Mouse (Mus musculus): ENCODE results near the gene Smim24. TPM values are rescaled to one million over a fixed set of nuclear protein-coding genes. Genes with fewer than 3 reads are reported as not detected.

Gene Smim24
- polyA plus RNA-seq, 1 experiment from 2014 or later: 1.9 TPM

DNA sequence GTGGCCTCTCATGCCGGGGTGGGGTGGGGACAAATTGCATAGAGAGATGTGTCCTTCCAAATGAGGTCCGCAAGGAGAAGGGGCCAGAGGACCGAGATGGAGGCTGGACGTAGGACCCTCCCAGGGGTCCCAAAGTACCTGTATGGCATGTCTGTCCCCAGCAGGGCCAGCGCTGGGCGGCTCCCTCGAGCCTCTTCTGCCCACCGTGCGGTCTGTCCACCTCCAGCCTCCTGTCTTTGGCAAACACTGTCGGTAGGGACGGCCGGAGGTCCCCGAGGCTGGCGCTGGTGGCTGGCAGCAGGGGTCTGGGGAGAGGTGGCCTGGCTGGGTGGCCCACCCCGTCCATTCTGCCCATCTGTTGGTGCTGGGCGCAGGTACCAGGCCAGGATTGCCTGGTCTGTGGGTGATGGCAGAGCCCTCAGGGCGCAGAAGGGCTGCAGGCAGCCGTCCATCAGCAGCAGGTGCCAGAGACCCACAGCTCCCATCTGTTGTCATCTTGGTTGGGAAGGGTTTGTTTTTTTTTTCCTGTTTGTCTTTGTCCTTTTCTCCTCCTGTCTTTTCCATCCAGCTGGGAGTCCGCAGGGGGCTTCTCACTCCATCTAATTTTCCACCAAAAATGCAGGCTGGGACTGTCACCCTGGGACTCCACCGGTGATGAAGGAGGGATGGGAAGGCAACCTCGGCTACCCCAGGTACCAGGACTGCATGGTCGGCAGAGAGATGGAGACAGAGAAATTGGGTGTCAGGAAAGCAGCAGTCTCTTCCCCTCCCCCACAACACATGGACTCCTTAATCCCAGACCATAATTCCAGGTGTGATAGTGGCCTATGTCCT is 7.7 kb downstream of the Smim24 start:
- no peak for DNase-seq (ENCODE audit: extremely low spot score, low spot score)
- H3K9me3 ChIP-seq: no peaks in the 10 kb centered on the region
- H3K27ac ChIP-seq: peak overlapping the region; percentile 86
- 43% methylated on average over 22 of the region's 22 CpGs for WGBS
- peak overlapping the region; percentile 44; the same call in 1 of the 2 replicates for H3K4me3 ChIP-seq
- peaks cover 73% of the 10 kb centered on the region for H3K4me1 ChIP-seq
- peaks cover 81% of the 10 kb centered on the region for H3K27me3 ChIP-seq (ENCODE audit: poor library complexity, severe bottlenecking)
- peaks cover 13% of the 10 kb centered on the region for H3K36me3 ChIP-seq (replicated peaks)

DNA sequence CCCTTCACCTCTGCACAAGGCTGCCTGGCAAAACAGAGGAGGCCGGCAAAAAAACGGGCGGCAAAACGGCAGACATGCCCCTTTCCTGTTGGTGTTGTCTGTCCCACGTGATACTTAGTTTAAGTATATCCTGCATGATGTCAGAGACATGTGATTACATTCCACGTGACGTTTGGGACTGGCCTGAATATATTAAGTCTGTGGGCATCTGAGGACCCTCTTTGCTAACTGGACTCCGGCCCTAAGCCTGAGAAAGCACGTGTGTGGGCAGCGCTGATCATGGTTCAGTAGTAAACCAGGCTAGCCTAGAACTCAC is 8.3 kb downstream of the Smim24 start:
- peak overlapping the region; percentile 44; the same call in 1 of the 2 replicates for H3K4me3 ChIP-seq
- no peaks in the 10 kb centered on the region for H3K9me3 ChIP-seq
- DNase-seq (ENCODE audit: extremely low spot score, low spot score): no peak
- peaks cover 17% of the 10 kb centered on the region for H3K36me3 ChIP-seq (replicated peaks)
- peak overlapping the region; percentile 86 for H3K27ac ChIP-seq
- 34% methylated on average over 10 of the region's 10 CpGs for WGBS
- peaks cover 78% of the 10 kb centered on the region for H3K4me1 ChIP-seq
- H3K27me3 ChIP-seq (ENCODE audit: poor library complexity, severe bottlenecking): peaks cover 87% of the 10 kb centered on the region

DNA sequence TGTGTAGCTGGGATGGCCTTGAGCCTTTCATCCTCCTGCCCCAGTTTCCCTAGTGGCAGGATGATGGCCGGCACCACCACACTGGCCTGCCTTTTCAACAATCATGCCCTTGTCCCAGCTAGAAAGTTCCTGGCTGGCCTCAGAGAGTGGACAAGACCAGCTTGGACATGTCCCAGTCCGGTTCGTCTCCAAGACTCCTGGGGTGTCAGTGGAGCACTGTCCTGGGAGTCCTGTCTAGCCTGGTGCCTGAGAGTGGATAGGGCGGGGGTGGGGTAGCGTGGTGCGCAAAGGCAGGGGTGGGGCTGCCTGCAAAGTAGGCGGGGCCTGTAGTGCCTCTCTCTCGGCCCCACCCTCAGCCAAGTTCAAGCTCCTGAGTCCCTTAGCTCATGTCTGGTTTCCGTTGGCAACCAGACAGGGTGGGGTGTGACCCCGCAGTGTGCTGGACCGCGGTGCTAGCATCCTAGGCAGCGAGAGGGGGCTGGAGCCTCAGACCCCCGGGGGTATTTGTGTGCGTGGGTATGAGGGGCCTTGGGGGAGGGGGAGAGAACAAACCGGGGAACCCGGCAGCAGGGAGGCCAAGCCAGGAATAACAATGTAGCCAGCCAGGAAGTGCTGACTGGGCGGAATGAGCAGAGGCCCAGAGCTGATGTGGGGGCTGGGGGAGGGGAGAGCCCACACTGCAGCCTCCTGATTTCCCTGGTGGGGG is 8.8 kb downstream of the Smim24 start:
- H3K9me3 ChIP-seq: no peaks in the 10 kb centered on the region
- peaks cover 17% of the 10 kb centered on the region for H3K36me3 ChIP-seq (replicated peaks)
- peak overlapping the region; percentile 86 for H3K27ac ChIP-seq
- H3K27me3 ChIP-seq (ENCODE audit: poor library complexity, severe bottlenecking): peaks cover 91% of the 10 kb centered on the region
- H3K4me1 ChIP-seq: peaks cover 78% of the 10 kb centered on the region
- peak; percentile 77 for DNase-seq (ENCODE audit: extremely low spot score, low spot score)
- WGBS: 5% methylated on average over 18 of the region's 18 CpGs
- peak overlapping the region; percentile 44 for H3K4me3 ChIP-seq

DNA sequence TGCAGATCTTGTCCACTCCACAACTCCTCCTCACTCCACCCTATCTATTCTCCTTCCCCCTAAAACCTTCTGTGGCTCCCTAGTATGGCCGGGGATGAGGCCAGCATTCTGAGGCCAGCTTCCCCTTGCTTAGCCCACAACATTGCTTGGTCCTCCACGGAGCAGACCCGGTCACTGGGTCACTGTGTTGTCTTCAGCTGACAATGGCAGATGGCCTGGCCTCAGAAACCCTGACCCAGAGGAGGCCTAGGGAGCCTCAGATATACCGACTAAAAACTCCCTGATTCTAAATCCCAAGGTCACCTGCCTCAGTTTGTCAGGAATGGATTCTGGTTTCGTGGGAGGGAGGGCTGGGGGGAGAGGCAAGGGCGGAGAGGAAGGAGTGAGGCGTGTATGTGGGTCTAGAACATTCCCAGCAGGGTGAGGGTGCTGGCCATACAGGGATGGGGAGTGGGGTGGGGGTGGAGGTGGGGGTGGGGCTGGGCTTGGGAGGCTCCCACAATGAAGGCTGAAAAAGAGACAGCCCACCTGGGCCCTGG is 9.4 kb downstream of the Smim24 start:
- 18% methylated on average over 7 of the region's 7 CpGs for WGBS
- DNase-seq (ENCODE audit: extremely low spot score, low spot score): no peak
- Histone ChIP-seq H3K27me3 (ENCODE audit: poor library complexity, severe bottlenecking) (peaks cover 91% of the 10 kb centered on the region), H3K27ac (peak overlapping the region; percentile 86), H3K4me3 (peak overlapping the region; percentile 44), H3K36me3 (replicated peaks) (peaks cover 17% of the 10 kb centered on the region), H3K4me1 (peaks cover 78% of the 10 kb centered on the region), H3K9me3 (no peaks in the 10 kb centered on the region)

DNA sequence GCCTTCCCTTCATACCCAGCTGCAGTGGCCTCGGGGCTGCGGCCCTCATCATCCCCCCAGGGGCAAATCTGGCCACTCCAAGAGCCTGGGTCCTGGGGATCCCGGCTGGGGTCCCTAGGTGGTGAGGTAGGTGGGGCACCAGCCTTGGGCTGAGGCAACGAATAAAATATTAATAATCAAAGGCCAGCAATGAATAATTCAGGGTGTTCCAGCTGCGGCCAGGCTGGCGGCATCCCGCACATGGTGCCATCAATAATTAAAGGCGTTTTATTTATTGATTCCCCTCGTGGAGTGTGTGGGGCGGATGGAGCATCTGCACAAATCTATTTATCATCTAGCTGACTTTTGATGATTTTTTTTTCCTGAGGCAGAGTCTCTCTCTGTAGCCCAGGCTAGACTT is 10.7 kb downstream of the Smim24 start:
- Histone ChIP-seq H3K4me3 (peak overlapping the region; percentile 20; the same call in 1 of the 2 replicates), H3K36me3 (replicated peaks) (peaks cover 17% of the 10 kb centered on the region), H3K27me3 (ENCODE audit: poor library complexity, severe bottlenecking) (peaks cover 95% of the 10 kb centered on the region), H3K9me3 (no peaks in the 10 kb centered on the region), H3K27ac (peak overlapping the region; percentile 86), H3K4me1 (peaks cover 89% of the 10 kb centered on the region)
- 56% methylated on average over 10 of the region's 10 CpGs for WGBS
- DNase-seq (ENCODE audit: extremely low spot score, low spot score): no peak

DNA sequence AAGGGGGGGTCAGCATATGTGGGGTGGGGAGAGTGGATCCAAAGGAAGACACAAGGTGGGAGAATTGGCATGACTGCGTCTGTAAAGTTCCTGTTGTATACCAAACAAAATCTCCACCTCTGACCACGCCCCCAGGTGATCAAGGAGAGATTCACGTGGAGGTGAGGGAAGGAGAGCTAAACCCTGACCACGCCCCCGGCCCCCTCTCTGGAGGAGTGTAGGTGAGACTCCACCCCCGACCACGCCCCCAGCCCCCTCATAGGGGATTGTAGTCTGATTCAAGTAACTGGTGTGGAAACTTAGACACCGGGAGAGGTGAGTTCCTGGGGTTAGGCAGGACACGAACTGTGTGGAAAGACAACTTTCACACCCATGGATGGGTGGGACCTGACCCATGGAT is 11.2 kb downstream of the Smim24 start:
- H3K4me1 ChIP-seq: peaks cover 95% of the 10 kb centered on the region
- no peak overlapping the region for H3K4me3 ChIP-seq
- H3K27me3 ChIP-seq (ENCODE audit: poor library complexity, severe bottlenecking): peaks cover 100% of the 10 kb centered on the region
- H3K27ac ChIP-seq: no peak overlapping the region
- 10% methylated on average over 9 of the region's 9 CpGs for WGBS
- DNase-seq (ENCODE audit: extremely low spot score, low spot score): no peak
- peaks cover 17% of the 10 kb centered on the region for H3K36me3 ChIP-seq (replicated peaks)
- H3K9me3 ChIP-seq: no peaks in the 10 kb centered on the region

DNA sequence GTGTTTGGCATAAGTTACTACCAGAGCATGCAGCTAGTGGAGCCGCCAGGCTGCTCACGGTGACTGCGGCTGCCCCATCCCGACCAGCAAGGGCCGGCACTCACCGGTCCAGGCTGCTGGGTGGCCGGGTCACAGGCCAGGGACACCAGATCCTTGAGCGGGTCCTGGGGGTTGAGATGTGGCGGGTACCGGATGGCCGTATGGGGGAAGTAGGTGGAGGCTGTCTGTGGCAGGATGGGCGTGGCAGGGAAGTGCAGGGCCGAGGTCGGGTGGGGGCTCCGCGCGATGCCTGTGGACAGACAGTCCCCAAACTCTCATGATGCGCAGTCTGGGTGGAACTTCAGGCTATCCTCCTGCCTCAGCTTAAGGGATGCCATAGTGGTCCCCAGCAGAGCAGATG is 11.9 kb downstream of the Smim24 start:
- H3K27ac ChIP-seq: peak overlapping the region; percentile 45
- DNase-seq (ENCODE audit: extremely low spot score, low spot score): no peak
- no peak overlapping the region for H3K4me3 ChIP-seq
- peaks cover 16% of the 10 kb centered on the region for H3K36me3 ChIP-seq (replicated peaks)
- WGBS: 57% methylated on average over 18 of the region's 18 CpGs
- H3K27me3 ChIP-seq (ENCODE audit: poor library complexity, severe bottlenecking): peaks cover 97% of the 10 kb centered on the region
- H3K4me1 ChIP-seq: peaks cover 95% of the 10 kb centered on the region
- H3K9me3 ChIP-seq: no peaks in the 10 kb centered on the region

DNA sequence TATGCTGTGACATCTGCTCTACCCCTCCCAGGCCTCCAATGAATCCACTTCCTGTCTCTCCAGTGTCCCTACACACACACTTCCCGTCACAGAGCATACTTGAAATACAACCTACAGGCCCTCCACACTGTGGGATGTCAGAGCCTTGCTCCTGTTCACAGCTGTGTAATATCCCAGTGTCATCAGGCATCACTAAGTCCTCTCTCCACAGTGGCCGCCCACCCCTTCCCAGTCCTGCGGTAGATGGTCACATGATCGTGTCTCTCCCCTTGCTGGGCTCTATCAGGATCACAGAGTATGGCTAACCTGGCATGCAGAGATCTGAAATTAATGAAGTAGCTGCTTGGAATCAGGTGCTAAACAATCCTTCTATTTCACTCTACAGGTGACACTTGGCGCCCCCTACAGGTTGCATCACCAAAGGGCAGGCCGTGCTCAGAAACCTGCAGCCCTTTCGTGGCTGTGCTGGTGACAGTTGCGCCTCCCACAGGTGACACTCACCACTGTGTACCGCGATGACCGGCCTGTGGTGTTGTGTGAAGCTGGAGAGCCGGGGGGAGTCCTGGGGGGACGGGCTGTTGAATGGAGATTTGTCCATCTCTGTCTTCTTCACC is 12.8 kb downstream of the Smim24 start:
- Histone ChIP-seq H3K4me1 (peaks cover 95% of the 10 kb centered on the region), H3K27me3 (ENCODE audit: poor library complexity, severe bottlenecking) (peaks cover 87% of the 10 kb centered on the region), H3K36me3 (replicated peaks) (peaks cover 7% of the 10 kb centered on the region; the same call in 1 of the 2 replicates), H3K9me3 (no peaks in the 10 kb centered on the region), H3K27ac (peak overlapping the region; percentile 16; the same call in 1 of the 2 replicates), H3K4me3 (no peak overlapping the region)
- 40% methylated on average over 13 of the region's 13 CpGs for WGBS
- DNase-seq (ENCODE audit: extremely low spot score, low spot score): no peak

DNA sequence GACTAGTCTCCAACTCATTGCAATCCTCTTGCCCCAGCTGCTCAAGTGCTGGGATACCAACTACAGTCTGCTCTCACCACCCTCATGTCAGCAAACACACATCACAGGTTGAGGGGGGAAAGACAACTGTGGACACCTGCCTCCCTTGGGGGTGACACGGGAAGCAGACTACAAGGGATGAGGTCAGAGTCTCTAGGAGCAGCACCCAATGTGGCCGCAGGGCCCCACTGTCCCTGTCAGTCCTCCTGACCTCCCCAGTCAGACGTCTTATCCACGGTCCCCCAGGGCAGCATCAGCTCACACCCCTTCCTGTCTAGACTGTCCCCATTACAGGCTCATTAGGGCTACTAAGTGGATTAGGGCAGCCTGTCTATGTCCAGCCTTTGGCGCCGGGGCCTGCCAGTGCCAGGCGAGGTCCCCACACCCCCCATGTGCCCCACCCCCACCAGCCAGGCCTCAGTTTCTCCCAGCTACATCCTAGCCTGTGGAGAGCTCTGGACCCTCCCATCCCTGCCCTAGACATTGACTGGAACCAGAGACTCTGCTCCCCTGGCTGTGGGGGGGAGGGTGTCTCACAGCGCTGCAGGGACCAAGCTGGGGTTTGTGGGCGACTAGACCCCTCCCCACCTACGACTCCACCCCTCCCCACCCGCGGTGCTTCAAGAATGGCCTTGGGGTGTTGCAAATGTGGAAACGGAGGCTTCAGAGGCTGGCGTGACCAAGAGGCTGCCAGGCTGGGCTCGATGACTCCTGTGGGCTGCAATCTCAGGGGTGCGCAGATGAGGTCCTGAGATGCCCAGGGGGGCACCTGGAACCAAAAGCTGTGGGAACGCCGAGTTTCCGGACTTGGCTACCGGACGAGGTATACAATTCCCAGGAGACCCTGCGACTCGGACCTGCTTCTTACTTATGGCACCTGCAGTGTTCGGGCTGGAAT is 13.9 kb downstream of the Smim24 start:
- peaks cover 7% of the 10 kb centered on the region; the same call in 1 of the 2 replicates for H3K36me3 ChIP-seq (replicated peaks)
- H3K4me3 ChIP-seq: peak overlapping the region; percentile 41
- H3K4me1 ChIP-seq: peaks cover 95% of the 10 kb centered on the region
- no peak for DNase-seq (ENCODE audit: extremely low spot score, low spot score)
- 17% methylated on average over 24 of the region's 24 CpGs for WGBS
- H3K27ac ChIP-seq: peak overlapping the region; percentile 51
- H3K27me3 ChIP-seq (ENCODE audit: poor library complexity, severe bottlenecking): peaks cover 77% of the 10 kb centered on the region
- H3K9me3 ChIP-seq: no peaks in the 10 kb centered on the region

DNA sequence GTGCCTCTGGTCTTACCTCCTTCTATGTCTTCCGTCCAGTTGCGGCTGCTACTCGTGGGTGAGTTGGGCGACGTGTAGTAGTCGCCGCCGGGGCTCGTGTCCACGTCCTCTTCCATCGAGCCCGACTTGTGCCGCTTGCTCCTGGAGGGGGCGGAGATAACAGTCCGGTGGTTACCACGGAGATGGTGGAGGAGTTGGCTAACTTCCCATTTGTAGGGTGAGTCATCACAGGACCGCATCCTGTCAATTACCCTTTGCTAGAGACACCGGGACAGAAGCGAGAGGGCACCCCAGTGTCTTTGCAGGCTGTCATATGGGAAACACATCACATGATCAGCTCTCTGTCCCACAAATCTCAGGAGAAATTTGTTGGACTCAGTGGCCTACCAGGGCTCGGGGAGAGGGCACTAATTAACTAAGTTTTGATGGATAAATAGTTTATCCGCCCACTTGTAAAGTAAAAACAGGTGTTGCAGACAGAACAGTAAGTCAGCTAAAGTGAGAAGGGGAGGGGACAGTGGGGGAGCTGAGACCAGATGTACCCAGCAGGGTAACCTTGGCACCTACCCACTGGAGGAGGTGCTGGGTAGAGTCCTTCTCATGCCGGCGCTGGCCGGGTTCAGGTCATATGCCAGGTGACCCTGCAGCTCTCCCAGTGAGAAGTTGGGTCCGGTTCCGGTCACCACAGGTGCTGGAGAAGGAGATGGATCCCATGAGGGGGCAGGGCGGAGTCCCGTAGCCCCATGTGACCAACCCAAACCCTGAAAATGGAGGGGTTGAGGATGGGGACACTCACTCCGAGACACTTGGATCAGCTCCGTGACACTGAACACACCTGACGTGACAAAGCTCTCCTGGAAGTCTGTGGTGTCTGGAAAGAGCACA is 14.9 kb downstream of the Smim24 start:
- peak overlapping the region; percentile 77 for H3K27ac ChIP-seq
- WGBS: 23% methylated on average over 31 of the region's 31 CpGs
- peaks cover 95% of the 10 kb centered on the region for H3K4me1 ChIP-seq
- peaks cover 7% of the 10 kb centered on the region; the same call in 1 of the 2 replicates for H3K36me3 ChIP-seq (replicated peaks)
- H3K27me3 ChIP-seq (ENCODE audit: poor library complexity, severe bottlenecking): peaks cover 67% of the 10 kb centered on the region
- H3K4me3 ChIP-seq: peak overlapping the region; percentile 41
- DNase-seq (ENCODE audit: extremely low spot score, low spot score): no peak
- no peaks in the 10 kb centered on the region for H3K9me3 ChIP-seq

DNA sequence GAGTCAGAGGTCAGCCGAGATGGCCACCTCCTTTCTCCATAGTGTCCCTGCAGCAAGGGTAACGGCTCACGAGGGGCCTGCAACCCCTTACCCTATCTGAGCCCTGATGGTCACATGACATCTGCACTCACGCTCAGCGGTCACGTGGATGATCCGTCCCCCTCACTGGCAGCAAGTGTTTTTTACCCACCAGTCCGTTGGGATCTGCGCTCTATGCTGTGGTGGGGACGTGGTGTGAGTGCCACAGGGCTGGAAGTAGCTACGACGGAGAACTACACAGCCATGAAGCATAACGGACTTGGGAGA is 15.5 kb downstream of the Smim24 start:
- H3K4me3 ChIP-seq: peak overlapping the region; percentile 8; the same call in 1 of the 2 replicates
- WGBS: 41% methylated on average over 13 of the region's 13 CpGs
- peak overlapping the region; percentile 77 for H3K27ac ChIP-seq
- H3K36me3 ChIP-seq (replicated peaks): peaks cover 7% of the 10 kb centered on the region; the same call in 1 of the 2 replicates
- H3K9me3 ChIP-seq: no peaks in the 10 kb centered on the region
- H3K27me3 ChIP-seq (ENCODE audit: poor library complexity, severe bottlenecking): peaks cover 61% of the 10 kb centered on the region
- H3K4me1 ChIP-seq: peaks cover 95% of the 10 kb centered on the region
- no peak for DNase-seq (ENCODE audit: extremely low spot score, low spot score)
